Mouse (Mus musculus): Measurements from ENCODE around the gene Olfr554. TPM values are rescaled to one million over a fixed set of nuclear protein-coding genes. Genes with fewer than 3 reads are reported as not detected.
A peak's percentile ranks its signal among the peaks of the same experiment; 100 is the strongest.
"Not testable (repeated sequence)": the region's sequence is repeated elsewhere in the genome, so short reads cannot be mapped to it uniquely, and the experiment has no call there.

Gene Olfr554
- total RNA-seq (2021): under 1 TPM in 1 of 2 experiments, not detected in 1; 0.23 TPM
- long read RNA-seq: 0 reads

- DNase-seq (ENCODE audit: low spot score in 2 of 2): no peak
Measured at GRCm38 (mm10) chr7:102638132-102638531, at the start of gene Olfr554. TSS of gene Olfr554 (plus strand) at chr7:102638432.

DNA sequence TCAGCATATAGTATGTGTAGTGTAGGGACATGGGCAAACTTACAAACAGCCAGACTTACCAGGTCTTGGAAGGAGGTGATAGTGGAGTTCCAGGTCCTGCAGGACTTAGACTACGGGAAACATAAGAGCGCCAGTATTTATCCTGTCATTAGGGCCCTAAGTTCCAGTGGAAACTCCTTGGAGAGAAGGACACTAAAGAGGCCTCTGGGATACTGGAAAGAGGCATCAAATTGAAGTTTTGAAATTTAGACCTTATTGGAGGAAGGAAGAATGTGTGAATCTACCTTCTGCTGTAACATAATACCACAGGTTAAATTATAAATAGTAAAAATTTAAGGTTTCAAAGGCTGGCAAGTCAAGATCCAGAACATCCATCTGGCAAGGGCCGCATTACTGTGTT is 46.4 kb upstream of the Olfr554 start, which contains the start of gene Olfr551:
Olfr551 (minus strand) TSS at position 101 of the 400 bp plus-strand sequence.
- no peak for DNase-seq (ENCODE audit: low spot score in 2 of 2)

DNA sequence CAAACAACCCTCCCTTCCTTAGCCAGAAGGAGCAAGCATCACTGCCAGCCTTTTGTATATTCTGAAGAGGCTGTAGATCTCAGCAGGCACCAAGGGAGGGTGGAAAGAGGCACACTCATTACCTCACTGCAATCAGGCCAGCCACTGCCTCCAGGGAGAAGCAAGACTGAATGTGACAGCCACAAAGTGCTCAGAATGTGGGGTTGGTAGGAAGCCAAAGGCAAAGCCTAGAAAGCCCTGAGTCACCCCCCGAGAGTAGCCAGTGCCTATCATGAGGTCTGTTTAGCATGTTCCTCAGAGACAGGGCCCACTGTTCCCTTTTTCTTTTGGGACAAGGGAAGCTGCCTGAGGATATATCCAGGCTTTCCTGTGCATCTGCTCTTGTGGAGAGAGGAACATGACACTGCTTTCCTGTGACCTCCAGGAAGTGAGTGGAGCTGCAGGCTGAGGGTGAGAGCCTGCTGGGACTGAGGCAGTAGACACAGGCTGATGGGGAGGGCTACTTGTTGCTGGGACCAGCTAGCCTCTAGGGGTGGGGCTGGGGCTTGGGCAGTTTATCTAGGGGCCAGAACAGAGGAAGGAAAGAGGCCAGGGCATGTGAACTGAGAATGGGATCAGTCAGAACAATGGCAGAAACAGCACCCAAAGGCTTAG is 40.7 kb upstream of the Olfr554 start, which contains the start of gene Olfr552:
Olfr552 (plus strand) TSS at position 393 of the 654 bp plus-strand sequence.
- no peak for DNase-seq (ENCODE audit: low spot score in 2 of 2)

- no peak for DNase-seq (ENCODE audit: low spot score in 2 of 2)
Measured at GRCm38 (mm10) chr7:102618118-102618517, 20.1 kb upstream of the Olfr554 start, which contains the start of gene Olfr553. TSS of gene Olfr553 (minus strand) at chr7:102618218.

GRCm38 (mm10) chr7:102619608-102620007 is 18.6 kb upstream of the Olfr554 start:
- no peak for DNase-seq (ENCODE audit: low spot score in 2 of 2)

GRCm38 (mm10) chr7:102620368-102620767 is 17.9 kb upstream of the Olfr554 start:
- DNase-seq (ENCODE audit: low spot score in 2 of 2): not testable (repeated sequence)

- peak in 1 of 2 experiments; percentile 63 for DNase-seq (ENCODE audit: low spot score in 2 of 2)
Measured at GRCm38 (mm10) chr7:102636665-102637064, 1.6 kb upstream of the Olfr554 start.

- not testable (repeated sequence) for DNase-seq (ENCODE audit: low spot score in 2 of 2)
Measured at GRCm38 (mm10) chr7:102644945-102645344, 6.7 kb downstream of the Olfr554 start.

GRCm38 (mm10) chr7:102658523-102658922 is 20.3 kb downstream of the Olfr554 start, which contains the start of gene Olfr555:
TSS of gene Olfr555 (plus strand) at chr7:102658823.
- DNase-seq (ENCODE audit: low spot score in 2 of 2): no peak

- no peak for DNase-seq (ENCODE audit: low spot score in 2 of 2)
Measured at GRCm38 (mm10) chr7:102664599-102664998, 26.4 kb downstream of the Olfr554 start, which contains the start of gene Olfr556. TSS of gene Olfr556 (plus strand) at chr7:102664899.

GRCm38 (mm10) chr7:102665378-102665777 is 27.1 kb downstream of the Olfr554 start:
- peak in 1 of 2 experiments; percentile 21 for DNase-seq (ENCODE audit: low spot score in 2 of 2)

GRCm38 (mm10) chr7:102676225-102676624 is 38.0 kb downstream of the Olfr554 start:
- DNase-seq (ENCODE audit: low spot score in 2 of 2): no peak

DNA sequence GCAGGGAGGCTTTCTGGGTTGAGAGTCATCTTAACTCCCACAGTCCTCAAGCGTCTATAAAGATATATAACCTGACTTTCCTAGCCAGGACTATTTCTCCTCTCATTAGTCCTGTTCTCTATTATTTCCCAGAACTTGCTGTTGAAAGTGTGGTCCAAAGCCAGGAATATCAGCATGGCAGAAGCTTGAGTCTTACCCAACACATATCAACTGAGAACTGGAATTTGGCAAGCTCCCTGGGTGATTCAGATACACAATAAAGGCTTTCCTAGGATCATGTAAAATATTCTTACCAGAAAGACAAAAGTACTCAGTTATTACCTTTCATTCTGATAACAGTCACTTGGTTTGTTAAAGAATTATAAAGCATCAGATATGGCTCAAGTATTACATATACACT is 43.7 kb downstream of the Olfr554 start:
- DNase-seq (ENCODE audit: low spot score in 2 of 2): peak in 1 of 2 experiments; percentile 3

GRCm38 (mm10) chr7:102686944-102687501 is 48.8 kb downstream of the Olfr554 start, which contains the start of gene Trim68:
TSS of gene Trim68 (minus strand) at chr7:102687327.
- DNase-seq (ENCODE audit: low spot score in 2 of 2): peak; percentile 83 to 92

Other genes with a start within 250 kb of the Olfr554 start
- gene Rrm1, start 196.7 kb upstream of the Olfr554 start, total RNA-seq (2021): 10 to 100 TPM in 1 of 2 experiments, 1 to 10 TPM in 1; 9.4 to 11.4 TPM
- gene Olfr543, start 156.8 kb upstream of the Olfr554 start, total RNA-seq (2021): not detected
- not detected for gene Olfr544, start 150.1 kb upstream of the Olfr554 start, total RNA-seq (2021)
- not detected for gene Olfr545, start 138.9 kb upstream of the Olfr554 start, total RNA-seq (2021)
- not detected for gene Olfr547, start 103.7 kb upstream of the Olfr554 start, total RNA-seq (2021)
- not detected for gene Olfr548-ps1, start 97.5 kb upstream of the Olfr554 start, total RNA-seq (2021)
- gene Olfr549, start 88.6 kb upstream of the Olfr554 start, total RNA-seq (2021): not detected
- 1 to 10 TPM; 3.3 to 4.0 TPM for gene Trim21, start 72.9 kb upstream of the Olfr554 start, total RNA-seq (2021)
- 1 to 10 TPM; 2.4 to 2.8 TPM for gene Olfr550, start 67.0 kb upstream of the Olfr554 start, total RNA-seq (2021)
- not detected for gene Olfr551, start 46.5 kb upstream of the Olfr554 start, total RNA-seq (2021)
- under 1 TPM; 0.07 to 0.08 TPM for gene Olfr552, start 40.7 kb upstream of the Olfr554 start, total RNA-seq (2021)
- not detected for gene Olfr553, start 20.2 kb upstream of the Olfr554 start, total RNA-seq (2021)
- gene Olfr555, start 20.4 kb downstream of the Olfr554 start, total RNA-seq (2021): not detected
- not detected for gene Olfr556, start 26.5 kb downstream of the Olfr554 start, total RNA-seq (2021)
- gene Trim68, start 48.9 kb downstream of the Olfr554 start, total RNA-seq (2021): 1 to 10 TPM; 5.2 to 6.4 TPM
- gene Olfr557, start 57.5 kb downstream of the Olfr554 start, total RNA-seq (2021): under 1 TPM in 1 of 2 experiments, not detected in 1; 0.20 TPM
- under 1 TPM; 0.30 to 0.32 TPM for gene Olfr558, start 63.8 kb downstream of the Olfr554 start, total RNA-seq (2021)
- gene Olfr33, start 80.6 kb downstream of the Olfr554 start, total RNA-seq (2021): not detected
- not detected for gene Olfr559, start 89.1 kb downstream of the Olfr554 start, total RNA-seq (2021)
- gene Olfr560, start 120.9 kb downstream of the Olfr554 start, total RNA-seq (2021): not detected
- gene Olfr78, start 121.0 kb downstream of the Olfr554 start, total RNA-seq (2021): under 1 TPM; 0.10 to 0.12 TPM
- gene Olfr561, start 132.8 kb downstream of the Olfr554 start, total RNA-seq (2021): under 1 TPM in 1 of 2 experiments, not detected in 1; 0.13 TPM
- not detected for gene Olfr564, start 165.0 kb downstream of the Olfr554 start, total RNA-seq (2021)
- gene Olfr566, start 220.3 kb downstream of the Olfr554 start, total RNA-seq (2021): not detected
- gene Olfr568, start 238.7 kb downstream of the Olfr554 start, total RNA-seq (2021): not detected